ENCODE assay signal across 15 mouse cellular contexts in the genomic region with DNA sequence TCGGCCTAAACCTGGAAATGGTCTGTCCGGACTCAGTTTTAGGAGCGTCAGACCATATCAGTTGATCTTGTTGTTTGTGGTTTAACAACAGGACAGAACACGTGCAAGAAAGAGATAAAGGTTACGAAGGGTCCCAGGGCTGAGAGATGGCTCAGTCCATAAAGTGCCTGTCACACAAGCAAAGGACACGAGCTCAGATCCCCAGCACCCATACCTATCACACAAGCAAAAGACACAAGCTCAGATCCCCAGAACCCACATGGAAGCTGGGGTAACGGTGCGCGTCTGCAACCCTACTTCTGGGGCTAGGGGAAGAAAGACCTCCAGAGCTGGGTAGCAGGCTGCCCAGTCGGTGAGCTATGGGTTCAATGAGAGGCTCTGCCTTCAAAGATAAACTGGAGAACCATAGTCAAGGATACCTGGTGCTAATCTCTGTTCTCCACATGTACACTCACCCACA. TPM values are rescaled to one million over a fixed set of nuclear protein-coding genes. Genes with fewer than 3 reads are reported as not detected.
A peak's percentile ranks its signal among the peaks of the same experiment; 100 is the strongest.
DNase-seq lines count a peak whose midpoint lies in the region; ATAC-seq and TF ChIP-seq lines count a peak whose summit lies in the region.
"Had no signal": no experiment of that assay in that cellular context is flagged by ENCODE, and none has a peak within 500 bp of the region (broad histone marks: within the 10 kb centered on the region; RNA-seq: fewer than 3 reads in every experiment).

No protein-coding gene starts in this region.

- no peaks in the 10 kb centered on the region for H3K27me3 ChIP-seq in heart, embryonic 12.5 days (replicated peaks)
- no peaks in the 10 kb centered on the region for H3K27me3 ChIP-seq in liver, embryonic 12.5 days (replicated peaks)
- H3K27me3 ChIP-seq: embryonic facial prominence, embryonic 12.5 days; heart, embryonic 13.5 days; midbrain, embryonic 13.5 days had no signal

- no peak for TF ChIP-seq POLR2A in bone marrow, adult 2 months (IDR thresholded peaks at IDR 0.05; ENCODE audit: borderline replicate concordance, control insufficient read depth, low read depth, low read length)

- WGBS in heart, embryonic 12.5 days, result 55% methylated on average over 10 of the region's 10 CpGs
- 28% methylated on average over 10 of the region's 10 CpGs for WGBS in bone marrow, adult 2 months
- 15% methylated on average over 10 of the region's 10 CpGs for WGBS in liver, embryonic 12.5 days (ENCODE audit: insufficient replicate concordance)

- intact Hi-C loops in heart, postnatal 14 days (cut with DNase I), result no loop called here

- H3K27ac ChIP-seq in heart, embryonic 12.5 days (ENCODE audit: poor library complexity, severe bottlenecking), result peak overlapping the region; percentile 52; the same call in 1 of the 2 replicates
- 0 out of 2 replicates have a peak overlapping the region, but pooled peaks have one; percentile 33 for H3K27ac ChIP-seq in bone marrow, adult 2 months (ENCODE audit: control insufficient read depth, insufficient read depth, low read depth, low read length, poor library complexity)
- H3K27ac ChIP-seq in liver, embryonic 12.5 days, result peak overlapping the region; percentile 72
- H3K27ac ChIP-seq: embryonic facial prominence, embryonic 12.5 days; midbrain, embryonic 13.5 days had no signal

- no peak for TF ChIP-seq CTCF in bone marrow, adult 2 months (IDR thresholded peaks at IDR 0.05; ENCODE audit: control insufficient read depth, insufficient read depth, low read length)

- H3K4me3 ChIP-seq in heart, embryonic 12.5 days, result no peak overlapping the region
- no peak overlapping the region for H3K4me3 ChIP-seq in bone marrow, adult 2 months (replicated peaks; ENCODE audit: control insufficient read depth, low read depth, low read length)
- no peak overlapping the region for H3K4me3 ChIP-seq in liver, embryonic 12.5 days
- H3K4me3 ChIP-seq: embryonic facial prominence, embryonic 12.5 days; heart, embryonic 13.5 days; midbrain, embryonic 13.5 days had no signal

- ATAC-seq in heart, embryonic 12.5 days (ENCODE audit: insufficient number of reproducible peaks, low FRiP score), result peak; percentile 40
- ATAC-seq in liver, embryonic 12.5 days, result peak; percentile 47
- ATAC-seq: midbrain, embryonic 13.5 days had no signal

- DNase-seq in heart, postnatal 14 days, result no peak
- peak; percentile 27 for DNase-seq in yolk sac, embryonic 10.5 days (ENCODE audit: low spot score)
- no peak for DNase-seq in gastrocnemius, postnatal 10 days
- DNase-seq in left cerebral cortex, adult 8-10 months (ENCODE audit: low spot score in 2 of 2), result no peak
- DNase-seq: cerebellum, adult 18-20 months; lung, adult 18-20 months; retina, postnatal 1 day; right cerebral cortex, postnatal 4 days; thymus, postnatal 4 days had no signal

- no peak overlapping the region for H3K9ac ChIP-seq in heart, embryonic 12.5 days
- peak overlapping the region; percentile 20; the same call in 1 of the 2 replicates for H3K9ac ChIP-seq in liver, embryonic 12.5 days
- H3K9ac ChIP-seq: embryonic facial prominence, embryonic 12.5 days; heart, embryonic 13.5 days; midbrain, embryonic 13.5 days had no signal

- no peaks in the 10 kb centered on the region for H3K36me3 ChIP-seq in heart, embryonic 12.5 days
- no peaks in the 10 kb centered on the region for H3K36me3 ChIP-seq in liver, embryonic 12.5 days
- H3K36me3 ChIP-seq: embryonic facial prominence, embryonic 12.5 days; heart, embryonic 13.5 days; midbrain, embryonic 13.5 days had no signal

- H3K4me1 ChIP-seq in heart, embryonic 12.5 days (replicated peaks), result peaks cover 12% of the 10 kb centered on the region
- H3K4me1 ChIP-seq in bone marrow, adult 2 months (ENCODE audit: control insufficient read depth, insufficient read depth, low read length), result no peaks in the 10 kb centered on the region; the same call in 1 of the 2 replicates
- H3K4me1 ChIP-seq in liver, embryonic 12.5 days, result peaks cover 58% of the 10 kb centered on the region
- H3K4me1 ChIP-seq: embryonic facial prominence, embryonic 12.5 days had no signal

- H3K9me3 ChIP-seq in heart, embryonic 12.5 days (replicated peaks), result no peaks in the 10 kb centered on the region
- no peaks in the 10 kb centered on the region for H3K9me3 ChIP-seq in liver, embryonic 12.5 days (replicated peaks)
- H3K9me3 ChIP-seq: embryonic facial prominence, embryonic 12.5 days; heart, embryonic 13.5 days; midbrain, embryonic 13.5 days had no signal

- H3K4me2 ChIP-seq in heart, embryonic 12.5 days, result no peak overlapping the region
- peak overlapping the region; percentile 44 for H3K4me2 ChIP-seq in liver, embryonic 12.5 days
- H3K4me2 ChIP-seq: embryonic facial prominence, embryonic 12.5 days; heart, embryonic 13.5 days; midbrain, embryonic 13.5 days had no signal

RNA-seq across cellular contexts. Expression of gene Fads2, which starts 3.5 kb away (rescaled TPM):
- 64.2 and 66.7 TPM in 2 replicates for polyA plus RNA-seq in heart, embryonic 12.5 days (2016; fragmentation: Nextera tagmentation; extraction: Ambion mirVana)
- 1 to 10 TPM; 7.8 to 9.8 TPM for total RNA-seq in heart, postnatal 14 days (2021)
- polyA plus RNA-seq in bone marrow, adult 2 months (2011; ENCODE audit: insufficient read depth, insufficient read length, low replicate concordance, missing spikeins), result 10.1 and 17.5 TPM in 2 replicates
- polyA plus RNA-seq in liver, embryonic 12.5 days (2016; fragmentation: Nextera tagmentation; extraction: Ambion mirVana), result 88.4 and 89.9 TPM in 2 replicates
- total RNA-seq in gastrocnemius, postnatal 10 days (2021), result 10 to 100 TPM; 14.5 to 18.1 TPM
- total RNA-seq in left cerebral cortex, adult 8-10 months (2022), result 100 to 1,000 TPM; 123 to 134 (median 128) TPM

Comparison
In these comparisons a context has a peak if more than half of its experiments do, and no peak if none do; other contexts are left out.
1. RNA of gene Fads2, which starts 3.5 kb away (total RNA-seq): 123 to 134 TPM in left cerebral cortex, adult 8-10 months; 14.5 to 18.1 TPM in gastrocnemius, postnatal 10 days and 7.8 to 9.8 TPM in heart, postnatal 14 days; every median in the first group is over 4 times any median in the second.
2. Peak in every context shown above with its lines, with median percentiles within 50 percentile points of each other: H3K27ac ChIP-seq.